Mouse (Mus musculus) MEL (cell line): ENCODE results near the gene Rcor1. TPM values are rescaled to one million over a fixed set of nuclear protein-coding genes. Genes with fewer than 3 reads are reported as not detected.

Experiments used
- DNase-seq: peaks from one replicate; pipeline ENCODE4 v3.0.0; 2011; ENCODE audit warnings: low read depth, low spot score
- H3K27ac ChIP-seq: 2 replicates; pipeline ENCODE4 v1.5.1; 2012; ENCODE audit warnings: low read depth, mild to moderate bottlenecking, control low read depth, low read length, moderate library complexity; ENCODE audit not compliant: control insufficient read depth
- H3K27me3 ChIP-seq, 2 experiments: fragments of 150-350 bp in 1 of 2; sonication (generic) in 1 of 2; 2 replicates each; pipeline ENCODE4 v1.6.1; 2012; ENCODE audit warnings: low read length in 2 of 2, mild to moderate bottlenecking in 2 of 2, improper control_type of control experiment in 1 of 2, moderate library complexity in 1 of 2; ENCODE audit not compliant: insufficient read depth in 2 of 2, control insufficient read depth in 1 of 2
- H3K36me3 ChIP-seq, 2 experiments: 2 replicates each; pipeline ENCODE4 v1.6.1; 2012 to 2014; ENCODE audit warnings: low read length in 2 of 2, improper control_type of control experiment in 1 of 2, inconsistent platforms in 1 of 2, mild to moderate bottlenecking in 1 of 2; ENCODE audit not compliant: insufficient read depth in 2 of 2, control insufficient read depth in 1 of 2
- H3K4me1 ChIP-seq, 2 experiments: fragments of 150-350 bp in 1 of 2; sonication (generic) in 1 of 2; 2 replicates each; pipeline ENCODE4 v1.6.1; 2012; ENCODE audit warnings: low read length in 2 of 2, improper control_type of control experiment in 1 of 2, mild to moderate bottlenecking in 1 of 2; ENCODE audit not compliant: insufficient read depth in 2 of 2, control insufficient read depth in 1 of 2
- H3K4me3 ChIP-seq, 2 experiments: fragments of 150-350 bp in 1 of 2; sonication (generic) in 1 of 2; 2 replicates each; pipeline ENCODE4 v1.5.1; 2012; ENCODE audit warnings: low read depth in 2 of 2, low read length in 2 of 2, mild to moderate bottlenecking in 2 of 2, moderate library complexity in 2 of 2, control low read depth in 1 of 2, improper control_type of control experiment in 1 of 2; ENCODE audit not compliant: control insufficient read depth in 1 of 2, insufficient read depth in 1 of 2
- H3K79me2 ChIP-seq: 2 replicates; pipeline ENCODE4 v1.6.1; 2012; ENCODE audit warnings: mild to moderate bottlenecking, low read length, moderate library complexity; ENCODE audit not compliant: control insufficient read depth, poor library complexity, insufficient read depth
- H3K9ac ChIP-seq: 2 replicates; pipeline ENCODE4 v1.6.1; 2012; ENCODE audit warnings: low read depth, mild to moderate bottlenecking, control low read depth, low read length, moderate library complexity; ENCODE audit not compliant: control insufficient read depth, poor library complexity, severe bottlenecking
- H3K9me3 ChIP-seq: fragments of 150-350 bp; sonication (generic); replicated peaks from 2 replicates; pipeline ENCODE4 v1.6.1; 2012; ENCODE audit warnings: mild to moderate bottlenecking, low read length, improper control_type of control experiment, moderate library complexity; ENCODE audit not compliant: insufficient read depth
- BHLHE40 ChIP-seq: IDR thresholded peaks from 2 replicates; pipeline ENCODE4 v1.6.1; 2012; ENCODE audit warnings: low read depth, mild to moderate bottlenecking, inconsistent platforms, low read length, improper control_type of control experiment, borderline replicate concordance
- CTCF ChIP-seq, 3 experiments: IDR thresholded peaks in 2 of 3; conservative IDR thresholded peaks in 1 of 3; 2 replicates each; pipeline ENCODE4 v1.5.1; 2011 to 2012; ENCODE audit warnings: low read length in 3 of 3, low read depth in 2 of 3, mild to moderate bottlenecking in 2 of 3, improper control_type of control experiment in 1 of 3, inconsistent platforms in 1 of 3, mixed read lengths in 1 of 3, moderate library complexity in 1 of 3; ENCODE audit not compliant: control insufficient read depth in 1 of 3, insufficient read depth in 1 of 3, poor library complexity in 1 of 3, severe bottlenecking in 1 of 3
- E2F4 ChIP-seq: IDR thresholded peaks from 2 replicates; pipeline ENCODE4 v1.6.1; 2011; ENCODE audit warnings: low read depth, low read length, improper control_type of control experiment, borderline replicate concordance
- ELF1 ChIP-seq: IDR thresholded peaks from 2 replicates; pipeline ENCODE4 v1.6.1; 2014; ENCODE audit warnings: low read depth, mild to moderate bottlenecking, inconsistent platforms, low read length, improper control_type of control experiment, moderate library complexity
- GATA1 ChIP-seq: IDR thresholded peaks from 2 replicates; pipeline ENCODE4 v1.6.1; 2011; ENCODE audit warnings: low read depth, low read length, improper control_type of control experiment
- JUND ChIP-seq: IDR thresholded peaks from 2 replicates; pipeline ENCODE4 v1.6.1; 2011; ENCODE audit warnings: low read depth, mild to moderate bottlenecking, improper control_type of control experiment, low read length
- KAT2A ChIP-seq: conservative IDR thresholded peaks from 2 replicates; pipeline ENCODE4 v1.6.1; 2012; ENCODE audit warnings: low read depth, low read length, improper control_type of control experiment, inconsistent platforms
- MAFK ChIP-seq: IDR thresholded peaks from 2 replicates; pipeline ENCODE4 v1.6.1; 2011; ENCODE audit warnings: low read depth, mild to moderate bottlenecking, low read length, improper control_type of control experiment, borderline replicate concordance
- MAX ChIP-seq: IDR thresholded peaks from 2 replicates; pipeline ENCODE4 v1.6.1; 2011; ENCODE audit warnings: low read length, improper control_type of control experiment
- MEF2A ChIP-seq: IDR thresholded peaks from 2 replicates; pipeline ENCODE4 v1.6.1; 2014; ENCODE audit warnings: low read depth, mild to moderate bottlenecking, inconsistent platforms, low read length, improper control_type of control experiment; ENCODE audit not compliant: poor library complexity, insufficient replicate concordance, severe bottlenecking; ENCODE audit errors: extremely low read depth
- MXI1 ChIP-seq: IDR thresholded peaks from 2 replicates; pipeline ENCODE4 v1.6.1; 2011; ENCODE audit warnings: mild to moderate bottlenecking, low read depth, low read length, improper control_type of control experiment
- MYB ChIP-seq: IDR thresholded peaks from 2 replicates; pipeline ENCODE4 v1.6.1; 2011; ENCODE audit warnings: mild to moderate bottlenecking, low read depth, low read length, improper control_type of control experiment
- MYC ChIP-seq: IDR thresholded peaks from 2 replicates; pipeline ENCODE4 v1.6.1; 2011; ENCODE audit warnings: low read depth, mild to moderate bottlenecking, low read length, improper control_type of control experiment, moderate library complexity
- POLR2AphosphoS5 ChIP-seq: IDR thresholded peaks from 2 replicates; pipeline ENCODE4 v1.6.1; 2012; ENCODE audit warnings: low read depth, borderline replicate concordance, mild to moderate bottlenecking, inconsistent platforms, low read length, moderate library complexity, mixed read lengths
- RCOR1 ChIP-seq: IDR thresholded peaks from 2 replicates; pipeline ENCODE4 v1.6.1; 2012; ENCODE audit warnings: low read depth, mild to moderate bottlenecking, inconsistent platforms, low read length, improper control_type of control experiment
- SIN3A ChIP-seq: IDR thresholded peaks from 2 replicates; pipeline ENCODE4 v1.6.1; 2012; ENCODE audit warnings: low read length, improper control_type of control experiment, inconsistent platforms
- TAL1 ChIP-seq: IDR thresholded peaks from 2 replicates; pipeline ENCODE4 v1.6.1; 2012; ENCODE audit warnings: mild to moderate bottlenecking, inconsistent platforms, low read length, moderate library complexity, mixed read lengths
- TBP ChIP-seq: IDR thresholded peaks from 2 replicates; pipeline ENCODE4 v1.8.0; 2011; ENCODE audit warnings: low read depth, low read length, improper control_type of control experiment
- TCF12 ChIP-seq: IDR thresholded peaks from 2 replicates; pipeline ENCODE4 v1.6.1; 2014; ENCODE audit warnings: low read depth, mild to moderate bottlenecking, inconsistent platforms, low read length, improper control_type of control experiment, moderate library complexity
- USF2 ChIP-seq, 2 experiments: IDR thresholded peaks; 2 replicates each; pipeline ENCODE4 v1.6.1; 2011 to 2012; ENCODE audit warnings: improper control_type of control experiment in 2 of 2, low read length in 2 of 2, borderline replicate concordance in 1 of 2, inconsistent platforms in 1 of 2, low read depth in 1 of 2, mild to moderate bottlenecking in 1 of 2; ENCODE audit not compliant: insufficient read depth in 1 of 2
- ZMIZ1 ChIP-seq: IDR thresholded peaks from 2 replicates; pipeline ENCODE4 v1.6.1; 2012; ENCODE audit warnings: low read depth, mild to moderate bottlenecking, inconsistent platforms, low read length, improper control_type of control experiment, moderate library complexity
- polyA plus RNA-seq, 2 experiments: library from polyadenylated mRNA; stranded (reverse) in 1 of 2; unstranded in 1 of 2; fragments of >175 nt in 1 of 2; fragments of >200 nt in 1 of 2; gene quantifications; 2 replicates each; pipeline versions ENCODE4 v1.2.1 to v1.2.4; 2012; ENCODE audit warnings: low replicate concordance in 2 of 2, low read depth in 1 of 2; ENCODE audit not compliant: insufficient read length in 2 of 2, insufficient read depth in 1 of 2, missing spikeins in 1 of 2
- total RNA-seq: library from RNA; depleted of rRNA; stranded (reverse); fragments of 300-350 nt; gene quantifications from 2 replicates; pipeline ENCODE4 v1.2.3, GENCODE M21; 2012

The Rcor1 gene
- total and polyA plus RNA-seq, 3 experiments = 23.1 to 44.3 (median 37.1) TPM

DNA sequence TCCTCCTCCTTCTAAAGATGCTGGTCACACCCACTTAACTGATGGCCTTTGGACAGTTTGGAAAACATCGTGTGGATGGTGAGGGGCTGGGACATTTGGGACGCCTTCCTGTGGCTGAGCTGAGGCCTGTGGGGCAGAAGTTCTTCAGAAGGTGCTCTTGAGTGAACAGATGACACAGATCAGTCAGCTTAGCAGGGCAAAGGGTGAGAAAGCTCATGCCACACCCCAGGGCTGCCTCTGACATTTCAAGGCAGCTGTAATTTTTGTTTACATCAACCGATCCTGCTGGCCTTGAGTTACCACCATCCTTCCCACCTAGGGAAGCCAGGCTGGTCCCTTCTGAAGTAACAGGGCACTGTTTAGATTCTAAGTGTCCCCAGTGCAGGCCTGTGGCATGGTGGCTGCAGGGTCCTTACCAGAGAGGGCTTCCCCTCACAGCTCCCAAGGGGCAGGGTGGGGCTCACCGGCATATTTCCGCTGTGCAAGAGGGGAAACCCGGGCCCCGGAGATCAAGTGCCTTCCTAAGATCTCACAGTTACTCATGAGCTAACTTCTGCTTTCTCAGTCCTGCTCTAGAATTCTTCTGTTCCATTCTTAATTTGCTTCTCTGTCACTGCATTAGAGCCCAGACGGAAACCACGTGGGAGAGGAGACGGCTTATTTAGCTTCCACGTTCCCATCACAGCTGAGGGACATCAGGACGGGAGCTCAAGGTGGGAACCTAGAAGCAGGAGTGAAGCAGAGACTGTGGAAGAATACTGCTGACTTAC is 120.7 kb downstream of the Rcor1 start (continued):
- TF ChIP-seq POLR2AphosphoS5 (no peak), MAX (peak; percentile 95)

DNA sequence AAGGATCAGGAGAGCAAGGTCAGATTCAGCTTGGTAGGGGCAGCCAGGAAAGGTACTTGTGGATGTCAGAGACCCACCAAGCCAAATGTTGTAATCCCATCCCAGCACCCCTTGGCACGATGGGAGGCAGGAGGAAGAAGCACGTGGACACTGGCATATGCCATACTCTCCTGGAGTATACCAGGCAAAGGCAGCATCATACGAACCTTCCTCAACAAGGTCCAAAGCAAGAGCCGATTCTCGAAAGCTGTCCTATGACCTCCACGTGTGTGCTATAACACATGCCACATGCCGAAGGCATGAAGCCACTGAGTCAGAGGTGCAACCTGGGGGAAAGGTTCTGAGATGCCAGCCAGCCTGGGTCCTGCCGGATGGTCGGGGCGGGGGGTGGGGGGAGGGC is 121.7 kb downstream of the Rcor1 start:
- DNase-seq = peak; percentile 37
- Histone ChIP-seq H3K4me1 (peaks cover 6 to 35% of the 10 kb centered on the region in 2 experiments; a peak in 3 of 4 replicates), H3K79me2 (peaks cover 7% of the 10 kb centered on the region; the same call in 1 of the 2 replicates), H3K27me3 (no peaks in the 10 kb centered on the region), H3K36me3 (peaks cover 0 to 10% of the 10 kb centered on the region in 2 experiments; a peak in 2 of 4 replicates), H3K4me3 (peak overlapping the region; percentile 36 to 62), H3K27ac (peak overlapping the region; percentile 100), H3K9me3 (no peaks in the 10 kb centered on the region), H3K9ac (peak overlapping the region; percentile 88)
- TF ChIP-seq GATA1 (no peak), SIN3A (no peak), MYC (0 out of 2 replicates have a peak, but pooled peaks have one; percentile 14), RCOR1 (no peak), CTCF (IDR thresholded peaks at IDR 0.05 in 2 of 3, conservative IDR thresholded peaks at IDR 0.05 in 1 of 3; ENCODE audit: control insufficient read depth in 1 of 3, insufficient read depth in 1 of 3, low read depth in 2 of 3, low read length in 3 of 3, poor library complexity in 1 of 3, severe bottlenecking in 1 of 3) (no peak), BHLHE40 (no peak), ZMIZ1 (no peak), MAX (peak; percentile 72), MXI1 (no peak), TCF12 (no peak)

DNA sequence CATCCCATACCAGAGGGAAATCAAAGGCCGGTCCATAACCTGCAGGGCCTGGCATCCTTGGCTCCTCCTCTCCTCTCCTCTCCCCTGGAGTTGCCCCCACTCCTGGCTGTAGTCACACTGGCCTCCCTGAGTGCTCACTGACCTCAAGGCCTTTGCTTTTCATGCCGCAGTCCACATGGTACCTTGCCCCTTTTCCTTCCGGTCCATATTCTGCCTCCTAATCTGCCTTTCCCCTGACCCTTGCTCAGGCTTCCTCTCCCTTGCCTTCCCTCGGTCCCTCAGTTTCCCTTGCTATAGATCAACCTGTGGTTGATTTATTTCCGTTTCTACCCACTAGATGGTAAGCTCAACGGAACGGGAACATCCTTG is 122.8 kb downstream of the Rcor1 start:
- Histone ChIP-seq H3K36me3 (peaks cover 0 to 10% of the 10 kb centered on the region in 2 experiments; a peak in 2 of 4 replicates), H3K9ac (peak overlapping the region; percentile 13; the same call in 1 of the 2 replicates), H3K27ac (peak overlapping the region; percentile 9; the same call in 1 of the 2 replicates), H3K9me3 (no peaks in the 10 kb centered on the region), H3K4me1 (peaks cover 6 to 35% of the 10 kb centered on the region in 2 experiments; a peak in 3 of 4 replicates), H3K4me3 (peak overlapping the region; percentile 22 to 51), H3K79me2 (peaks cover 11% of the 10 kb centered on the region), H3K27me3 (no peaks in the 10 kb centered on the region)
- TF ChIP-seq MAFK (no peak), KAT2A (no peak), TBP (no peak), ZMIZ1 (no peak), GATA1 (no peak), MEF2A (no peak), JUND (no peak), POLR2AphosphoS5 (no peak), TAL1 (no peak), USF2 (IDR thresholded peaks at IDR 0.05; ENCODE audit: borderline replicate concordance in 1 of 2, insufficient read depth in 1 of 2, low read depth in 1 of 2, low read length in 2 of 2) (no peak), MYB (no peak), E2F4 (no peak), SIN3A (no peak), ELF1 (no peak)
- no peak for DNase-seq
